Mouse (Mus musculus) left cerebral cortex, postnatal 10 days (tissue): Measurements from ENCODE around the gene Thada. TPM values are rescaled to one million over a fixed set of nuclear protein-coding genes. Genes with fewer than 3 reads are reported as not detected.

Experiments used
- DNase-seq, 2 experiments: peaks; one replicate each; pipeline ENCODE4 v3.0.0; 2021 to 2022; ENCODE audit warnings: low spot score in 2 of 2, mixed read lengths in 1 of 2; ENCODE audit errors: extremely low spot score in 1 of 2
- intact Hi-C: fragments of 180-260 bp; cut with DNase I; formaldehyde crosslinking; loops from one replicate; pipeline ENCODE4 v1.15.1; 2025
- total RNA-seq, 2 experiments: library from RNA; stranded (reverse); gene quantifications; 2 replicates each; pipeline ENCODE4 v1.2.3; 2021

The Thada gene
- total RNA-seq, 2 experiments from 2014 or later, result 13.3 to 13.8 TPM

- no peak for DNase-seq
- intact Hi-C loops, result no loop called here
Observed at GRCm38 (mm10) chr17:84390026-84390425, 76.0 kb downstream of the Thada start.

- DNase-seq, result no peak
- intact Hi-C loops, result loop anchor here (5.0 to 10.0 kb wide), 5 partner anchors 199 to 514 kb away; partner anchors contain the start of gene Zfp36l2
Observed at GRCm38 (mm10) chr17:84386176-84386575, 79.8 kb downstream of the Thada start.

- intact Hi-C loops, result loop anchor here (5.0 to 10.0 kb wide), 5 partner anchors 198 to 513 kb away; partner anchors contain the start of gene Zfp36l2
- DNase-seq, result no peak
Observed at GRCm38 (mm10) chr17:84385696-84386095, 80.3 kb downstream of the Thada start.

GRCm38 (mm10) chr17:84384661-84385060 lies 81.3 kb downstream of the Thada start:
- intact Hi-C loops, result loop anchor here (5.0 to 10.0 kb wide), 5 partner anchors 197 to 512 kb away; partner anchors contain the start of gene Zfp36l2
- DNase-seq, result no peak

GRCm38 (mm10) chr17:84380340-84380739 lies 85.7 kb downstream of the Thada start:
- intact Hi-C loops, result loop anchor here (10.0 kb wide), 3 partner anchors 346 to 476 kb away; no protein-coding TSS in a partner anchor
- no peak for DNase-seq

GRCm38 (mm10) chr17:84376882-84377281 lies 89.1 kb downstream of the Thada start:
- DNase-seq, result no peak
- intact Hi-C loops, result no loop called here

GRCm38 (mm10) chr17:84372411-84373045 lies 93.5 kb downstream of the Thada start:
- no peak for DNase-seq
- intact Hi-C loops, result no loop called here

- no peak for DNase-seq
- intact Hi-C loops, result no loop called here
Observed at GRCm38 (mm10) chr17:84370385-84370784, 95.6 kb downstream of the Thada start.

- intact Hi-C loops, result no loop called here
- no peak for DNase-seq
Observed at GRCm38 (mm10) chr17:84369769-84370168, 96.2 kb downstream of the Thada start.

- intact Hi-C loops, result no loop called here
- DNase-seq, result no peak
Observed at GRCm38 (mm10) chr17:84368213-84369014, 97.6 kb downstream of the Thada start.

GRCm38 (mm10) chr17:84367663-84368062 lies 98.3 kb downstream of the Thada start:
- no peak for DNase-seq
- intact Hi-C loops, result no loop called here

- intact Hi-C loops, result no loop called here
- no peak for DNase-seq
Observed at GRCm38 (mm10) chr17:84365791-84366301, 100.2 kb downstream of the Thada start.

GRCm38 (mm10) chr17:84365006-84365716 lies 100.8 kb downstream of the Thada start:
- intact Hi-C loops, result no loop called here
- DNase-seq, result peak in 1 of 2 experiments; percentile 37

GRCm38 (mm10) chr17:84363444-84363843 lies 102.6 kb downstream of the Thada start:
- intact Hi-C loops, result no loop called here
- DNase-seq, result no peak

- no peak for DNase-seq
- intact Hi-C loops, result no loop called here
Observed at GRCm38 (mm10) chr17:84362581-84363286, 103.3 kb downstream of the Thada start.

GRCm38 (mm10) chr17:84361006-84361405 lies 105.0 kb downstream of the Thada start:
- no peak for DNase-seq
- intact Hi-C loops, result no loop called here

- intact Hi-C loops, result no loop called here
- no peak for DNase-seq
Observed at GRCm38 (mm10) chr17:84359810-84360209, 106.2 kb downstream of the Thada start.

GRCm38 (mm10) chr17:84358951-84359644 lies 106.9 kb downstream of the Thada start:
- intact Hi-C loops, result no loop called here
- no peak for DNase-seq
